Mouse (Mus musculus) erythroblast, embryonic 14.5 days (primary cell): ENCODE results near the gene Btbd11.

ENCODE experiments used
- GATA1 ChIP-seq: IDR thresholded peaks from 2 replicates; pipeline ENCODE4 v1.6.1; 2012; ENCODE audit warnings: low read length, inconsistent platforms, mixed read lengths
- TAL1 ChIP-seq: IDR thresholded peaks from 3 replicates; pipeline ENCODE4 v1.6.1; 2012; ENCODE audit warnings: low read length, inconsistent platforms, mixed read lengths

DNA sequence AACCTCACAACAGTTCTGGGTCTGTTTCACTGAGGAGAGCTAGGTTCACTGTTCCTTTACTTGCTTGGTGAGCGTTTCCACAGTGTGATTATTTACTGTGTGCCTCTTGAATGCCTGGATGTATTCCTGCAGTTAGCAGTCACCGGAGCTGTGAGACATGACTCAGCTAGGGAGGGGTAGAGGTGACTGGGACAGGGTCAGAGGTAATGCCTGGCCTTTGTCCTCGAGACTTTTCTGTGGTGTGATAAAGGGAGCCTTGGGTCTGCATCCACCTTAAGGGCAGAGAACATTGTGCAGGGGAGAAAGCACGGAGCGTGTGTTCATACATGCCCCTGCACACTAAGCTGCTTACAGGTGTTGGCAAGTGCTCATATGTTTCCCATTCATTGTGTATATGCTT is 126.2 kb downstream of the Btbd11 start:
- TF ChIP-seq GATA1, result no peak
- TF ChIP-seq TAL1, result no peak
